Mouse (Mus musculus) bone marrow macrophage, adult 2 months (primary cell): Measurements from ENCODE around the gene Slc9b1.

ENCODE experiments used
- CTCF ChIP-seq: IDR thresholded peaks from 2 replicates; pipeline ENCODE4 v1.5.1; 2012; ENCODE audit warnings: low read depth, mild to moderate bottlenecking, low read length, moderate library complexity
- POLR2A ChIP-seq: IDR thresholded peaks from 2 replicates; pipeline ENCODE4 v1.6.1; 2012; ENCODE audit warnings: mild to moderate bottlenecking, low read depth, low read length, borderline replicate concordance

DNA sequence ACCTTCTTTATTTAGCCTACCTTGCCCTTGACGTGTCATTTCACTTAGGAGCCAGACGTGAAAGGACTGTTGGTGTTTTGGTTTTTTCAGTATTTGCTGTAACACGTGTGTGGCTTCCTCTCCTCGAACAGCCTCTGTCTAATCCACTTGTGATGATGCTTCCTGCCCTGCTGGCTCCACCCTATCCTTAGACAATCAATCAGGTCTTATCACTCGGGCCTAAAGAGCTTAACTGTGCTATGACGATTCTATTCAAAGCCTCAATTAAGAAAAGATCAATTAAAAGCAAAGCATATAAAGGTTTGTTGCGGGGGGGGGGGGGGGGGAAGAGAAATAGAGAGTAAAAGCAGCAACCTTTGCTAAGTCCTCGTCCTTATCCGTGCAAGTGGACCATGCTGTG lies 59.5 kb downstream of the Slc9b1 start:
- no peak for TF ChIP-seq CTCF
- TF ChIP-seq POLR2A, result no peak
